Mouse (Mus musculus) MEL-GATA-1-ER (cell line): ENCODE data around the gene Skint9.
"Not testable (repeated sequence)": the region's sequence is repeated elsewhere in the genome, so short reads cannot be mapped to it uniquely, and the experiment has no call there.

Experiments used
- DNase-seq: peaks from one replicate; pipeline ENCODE4 v3.0.0-alpha.2; 2012; ENCODE audit warnings: low read depth; ENCODE audit errors: extremely low read depth

The Skint9 gene

GRCm38 (mm10) chr4:112433885-112434284 is at the start of gene Skint9:
Skint9 (minus strand) TSS chr4:112433985.
- no peak for DNase-seq

- no peak for DNase-seq
Observed at GRCm38 (mm10) chr4:112432685-112433084, 1.1 kb downstream of the Skint9 start.

- DNase-seq, result no peak
Observed at GRCm38 (mm10) chr4:112432223-112432622, 1.6 kb downstream of the Skint9 start.

GRCm38 (mm10) chr4:112349111-112349510 is 84.7 kb downstream of the Skint9 start:
- DNase-seq, result not testable (repeated sequence)
